Mouse (Mus musculus) lung, postnatal 0 days (tissue): Measurements from ENCODE around the gene Chadl. TPM values are rescaled to one million over a fixed set of nuclear protein-coding genes. Genes with fewer than 3 reads are reported as not detected.

Source experiments
- ATAC-seq: fragments of 200-750 bp; cut with Nextera tagmentation; 2 replicates; pipeline ENCODE4 v1.8.0; 2017; ENCODE audit warnings: moderate library complexity
- DNase-seq: peaks from one replicate; pipeline ENCODE4 v3.0.0-alpha.2; 2016; ENCODE audit warnings: low spot score
- H3K27ac ChIP-seq: fragments of 300-500 bp; sonication (generic); 2 replicates; pipeline ENCODE4 v1.5.1; 2014; ENCODE audit warnings: antibody characterized with exemption, mild to moderate bottlenecking, low read length, mixed read lengths
- H3K27me3 ChIP-seq: fragments of 300-500 bp; sonication (generic); replicated peaks from 2 replicates; pipeline ENCODE4 v1.6.1; 2014; ENCODE audit warnings: low read length, mixed read lengths; ENCODE audit not compliant: insufficient read depth
- H3K36me3 ChIP-seq: fragments of 300-500 bp; sonication (generic); 2 replicates; pipeline ENCODE4 v1.6.1; 2014; ENCODE audit warnings: low read length, mixed read lengths; ENCODE audit not compliant: insufficient read depth
- H3K4me1 ChIP-seq: fragments of 300-500 bp; sonication (generic); 2 replicates; pipeline ENCODE4 v1.6.1; 2014; ENCODE audit warnings: antibody characterized with exemption, low read depth, low read length, mixed read lengths; ENCODE audit not compliant: insufficient read depth
- H3K4me2 ChIP-seq: fragments of 300-500 bp; sonication (generic); replicated peaks from 2 replicates; pipeline ENCODE4 v1.6.1; 2014; ENCODE audit warnings: low read depth, mild to moderate bottlenecking, low read length, moderate library complexity, mixed read lengths
- H3K4me3 ChIP-seq: fragments of 300-500 bp; sonication (generic); 2 replicates; pipeline ENCODE4 v1.5.1; 2014; ENCODE audit warnings: low read depth, low read length
- H3K9ac ChIP-seq: fragments of 300-500 bp; sonication (generic); replicated peaks from 2 replicates; pipeline ENCODE4 v1.6.1; 2014; ENCODE audit warnings: low read depth, mild to moderate bottlenecking
- H3K9me3 ChIP-seq: fragments of 300-500 bp; sonication (generic); 2 replicates; pipeline ENCODE4 v1.6.1; 2016; ENCODE audit warnings: low read length, mixed read lengths
- CTCF ChIP-seq: IDR thresholded peaks from 2 replicates; pipeline ENCODE4 v1.5.1; 2016; ENCODE audit warnings: antibody characterized with exemption, mild to moderate bottlenecking
- EP300 ChIP-seq: IDR thresholded peaks from 2 replicates; pipeline ENCODE4 v1.6.1; 2016; ENCODE audit warnings: antibody characterized with exemption, mild to moderate bottlenecking, control low read depth
- WGBS: fragments of 180-500 bp; shearing (Covaris S2); extraction: QIAGEN DNeasy Blood & Tissue Kit; methylation state at CpG from one replicate; pipeline ENCODE4 v1.1.7; 2014; 5-methylcytosine and 5-hydroxymethylcytosine counted together
- polyA plus RNA-seq: library from polyadenylated mRNA; unstranded; fragments of >200 nt; fragmentation: Nextera tagmentation; extraction: Ambion mirVana; gene quantifications from 2 replicates; pipeline ENCODE4 v1.2.1, GENCODE M21; 2015

Gene Chadl
- polyA plus RNA-seq, 1 experiment from 2014 or later: 2.6 TPM

- WGBS: 89% methylated on average over 6 of the region's 6 CpGs
- no peak overlapping the region for H3K9ac ChIP-seq
- H3K4me1 ChIP-seq: no peaks in the 10 kb centered on the region
- no peak overlapping the region for H3K27ac ChIP-seq
- no peak overlapping the region for H3K4me2 ChIP-seq
- no peaks in the 10 kb centered on the region for H3K9me3 ChIP-seq
- H3K4me3 ChIP-seq: no peak overlapping the region
- H3K36me3 ChIP-seq: peaks cover 18% of the 10 kb centered on the region
- ATAC-seq (no peak), DNase-seq (no peak)
- no peaks in the 10 kb centered on the region for H3K27me3 ChIP-seq
- TF ChIP-seq EP300: no peak
- TF ChIP-seq CTCF: no peak
Measured at GRCm38 (mm10) chr15:81719139-81719531, 22.0 kb upstream of the Chadl start.

GRCm38 (mm10) chr15:81718336-81719138 lies 21.4 kb upstream of the Chadl start:
- Histone ChIP-seq H3K9ac (no peak overlapping the region), H3K9me3 (no peaks in the 10 kb centered on the region), H3K4me3 (no peak overlapping the region), H3K27ac (no peak overlapping the region), H3K4me2 (no peak overlapping the region), H3K4me1 (no peaks in the 10 kb centered on the region), H3K27me3 (no peaks in the 10 kb centered on the region), H3K36me3 (peaks cover 18% of the 10 kb centered on the region)
- ATAC-seq (no peak), DNase-seq (no peak)
- no peak for TF ChIP-seq EP300
- no peak for TF ChIP-seq CTCF
- WGBS: 84% methylated on average over 9 of the region's 9 CpGs

- TF ChIP-seq EP300: no peak
- Histone ChIP-seq H3K27me3 (no peaks in the 10 kb centered on the region), H3K9ac (no peak overlapping the region), H3K4me3 (no peak overlapping the region), H3K27ac (no peak overlapping the region), H3K9me3 (no peaks in the 10 kb centered on the region), H3K4me1 (no peaks in the 10 kb centered on the region), H3K4me2 (no peak overlapping the region), H3K36me3 (peaks cover 37% of the 10 kb centered on the region)
- DNase-seq: no peak
- no peak for ATAC-seq
- 64% methylated on average over 6 of the region's 6 CpGs for WGBS
Measured at GRCm38 (mm10) chr15:81713742-81714141, 16.7 kb upstream of the Chadl start.

- no peak for ATAC-seq
- H3K27me3 ChIP-seq: no peaks in the 10 kb centered on the region
- no peak for DNase-seq
- H3K27ac ChIP-seq: no peak overlapping the region
- no peaks in the 10 kb centered on the region for H3K4me1 ChIP-seq
- TF ChIP-seq CTCF: no peak
- no peak for TF ChIP-seq EP300
- no peak overlapping the region for H3K9ac ChIP-seq
- H3K9me3 ChIP-seq: no peaks in the 10 kb centered on the region
- H3K4me2 ChIP-seq: no peak overlapping the region
- H3K4me3 ChIP-seq: no peak overlapping the region
- 76% methylated on average over 4 of the region's 4 CpGs for WGBS
- H3K36me3 ChIP-seq: peaks cover 42% of the 10 kb centered on the region
Measured at GRCm38 (mm10) chr15:81710801-81711200, 13.7 kb upstream of the Chadl start.

- DNase-seq (no peak), ATAC-seq (no peak)
- Histone ChIP-seq H3K36me3 (peaks cover 40% of the 10 kb centered on the region), H3K4me3 (no peak overlapping the region), H3K27ac (no peak overlapping the region), H3K27me3 (no peaks in the 10 kb centered on the region), H3K9ac (no peak overlapping the region), H3K4me2 (no peak overlapping the region), H3K9me3 (no peaks in the 10 kb centered on the region), H3K4me1 (no peaks in the 10 kb centered on the region)
- 96% methylated on average over 1 of the region's 1 CpGs for WGBS
- TF ChIP-seq CTCF (no peak), EP300 (no peak)
Measured at GRCm38 (mm10) chr15:81709686-81710085, 12.6 kb upstream of the Chadl start.

GRCm38 (mm10) chr15:81708991-81709390 lies 11.9 kb upstream of the Chadl start:
- Histone ChIP-seq H3K36me3 (peaks cover 40% of the 10 kb centered on the region), H3K4me1 (no peaks in the 10 kb centered on the region), H3K9ac (no peak overlapping the region), H3K9me3 (no peaks in the 10 kb centered on the region), H3K27ac (no peak overlapping the region), H3K4me3 (no peak overlapping the region), H3K27me3 (no peaks in the 10 kb centered on the region), H3K4me2 (no peak overlapping the region)
- 91% methylated on average over 11 of the region's 11 CpGs for WGBS
- no peak for TF ChIP-seq CTCF
- TF ChIP-seq EP300: no peak
- DNase-seq: no peak
- ATAC-seq: no peak

- Histone ChIP-seq H3K9me3 (no peaks in the 10 kb centered on the region), H3K27me3 (no peaks in the 10 kb centered on the region), H3K36me3 (peaks cover 10% of the 10 kb centered on the region; the same call in 1 of the 2 replicates), H3K4me3 (no peak overlapping the region), H3K4me2 (no peak overlapping the region), H3K27ac (no peak overlapping the region), H3K4me1 (no peaks in the 10 kb centered on the region), H3K9ac (no peak overlapping the region)
- ATAC-seq (no peak), DNase-seq (no peak)
- 89% methylated on average over 3 of the region's 3 CpGs for WGBS
- TF ChIP-seq EP300 (no peak), CTCF (no peak)
Measured at GRCm38 (mm10) chr15:81703094-81703489, 6.0 kb upstream of the Chadl start.
